Comparison of ENCODE assay signal across 26 mouse cellular contexts in genomic region chr1:74364270-74364669, GRCm38 (mm10). TPM values are rescaled to one million over a fixed set of nuclear protein-coding genes. Genes with fewer than 3 reads are reported as not detected.
DNase-seq lines count a peak whose midpoint lies in the region; ATAC-seq and TF ChIP-seq lines count a peak whose summit lies in the region.
"Had no signal": no experiment of that assay in that cellular context is flagged by ENCODE, and none has a peak within 500 bp of the region (broad histone marks: within the 10 kb centered on the region; RNA-seq: fewer than 3 reads in every experiment).

No protein-coding gene starts in this region.

- no peak overlapping the region for H3K4me3 ChIP-seq in gastrocnemius, adult 2 months
- no peak overlapping the region for H3K4me3 ChIP-seq in lung, postnatal 0 days (ENCODE audit: low read depth, low read length)
- H3K4me3 ChIP-seq: forebrain, embryonic 10.5 days; forebrain, embryonic 13.5 days; heart, embryonic 10.5 days; heart, embryonic 13.5 days; hindbrain, embryonic 12.5 days; hindbrain, embryonic 15.5 days; intestine, embryonic 15.5 days had no signal

- no peak for TF ChIP-seq EP300 in lung, postnatal 0 days (IDR thresholded peaks at IDR 0.05)

- no peak for TF ChIP-seq CTCF in gastrocnemius, adult 2 months (IDR thresholded peaks at IDR 0.05)
- no peak for TF ChIP-seq CTCF in lung, postnatal 0 days (IDR thresholded peaks at IDR 0.05)

- no peak overlapping the region for H3K4me2 ChIP-seq in lung, postnatal 0 days (replicated peaks; ENCODE audit: low read depth, low read length)
- H3K4me2 ChIP-seq: forebrain, embryonic 13.5 days; heart, embryonic 13.5 days; hindbrain, embryonic 12.5 days; hindbrain, embryonic 15.5 days; intestine, embryonic 15.5 days had no signal

- H3K27me3 ChIP-seq in lung, postnatal 0 days (replicated peaks; ENCODE audit: insufficient read depth, low read length), result no peaks in the 10 kb centered on the region
- H3K27me3 ChIP-seq: CH12.LX; forebrain, embryonic 13.5 days; hindbrain, embryonic 15.5 days; intestine, embryonic 15.5 days had no signal

- peak overlapping the region; percentile 56 for H3K27ac ChIP-seq in gastrocnemius, adult 2 months
- no peak overlapping the region for H3K27ac ChIP-seq in lung, postnatal 0 days (ENCODE audit: low read length)
- H3K27ac ChIP-seq: forebrain, embryonic 10.5 days; forebrain, embryonic 13.5 days; heart, embryonic 13.5 days; hindbrain, embryonic 12.5 days; hindbrain, embryonic 15.5 days; intestine, embryonic 15.5 days had no signal

- H3K4me1 ChIP-seq in lung, postnatal 0 days (ENCODE audit: insufficient read depth, low read depth, low read length), result no peaks in the 10 kb centered on the region; the same call in 1 of the 2 replicates

- intact Hi-C loops in gastrocnemius, adult 2 months (cut with DNase I), result no loop called here

- H3K9ac ChIP-seq in lung, postnatal 0 days (replicated peaks; ENCODE audit: low read depth), result no peak overlapping the region
- H3K9ac ChIP-seq: forebrain, embryonic 13.5 days; heart, embryonic 13.5 days; hindbrain, embryonic 12.5 days; hindbrain, embryonic 15.5 days; intestine, embryonic 15.5 days had no signal

- H3K9me3 ChIP-seq in lung, postnatal 0 days (ENCODE audit: low read length), result no peaks in the 10 kb centered on the region
- H3K9me3 ChIP-seq: forebrain, embryonic 10.5 days; forebrain, embryonic 13.5 days; heart, embryonic 10.5 days; heart, embryonic 13.5 days; hindbrain, embryonic 12.5 days; hindbrain, embryonic 15.5 days; intestine, embryonic 15.5 days had no signal

- no peaks in the 10 kb centered on the region for H3K36me3 ChIP-seq in lung, postnatal 0 days (ENCODE audit: insufficient read depth, low read length)
- H3K36me3 ChIP-seq: forebrain, embryonic 10.5 days; heart, embryonic 10.5 days; heart, embryonic 13.5 days; hindbrain, embryonic 12.5 days; hindbrain, embryonic 15.5 days; intestine, embryonic 15.5 days had no signal

- 39% methylated on average over 8 of the region's 8 CpGs for WGBS in lung, postnatal 0 days

- DNase-seq in gastrocnemius, adult 2 months, result no peak
- no peak for DNase-seq in gastrocnemius, postnatal 10 days
- peak; percentile 31 for DNase-seq in lung, postnatal 0 days (ENCODE audit: low spot score)
- no peak for DNase-seq in lung, postnatal 10 days
- no peak for DNase-seq in spleen, adult 18-20 months
- DNase-seq: adrenal gland, adult 8-10 months; adrenal gland, postnatal 25 days; B cell, adult 2 months; cerebellum, adult 18-20 months; cerebellum, adult 9-10 months; cerebellum, postnatal 14 days; gastrocnemius, postnatal 25 days; kidney, adult 11 months had no signal

- no peak for ATAC-seq in lung, postnatal 0 days
- peak; percentile 41 for ATAC-seq in megakaryocyte progenitor cell, adult 5-6 weeks (replicated peaks; ENCODE audit: poor library complexity)
- ATAC-seq: activated CD4-positive, CD25-positive, alpha-beta regulatory T cell, adult 4 months; forebrain, embryonic 13.5 days; forebrain, embryonic 16.5 days; intestine, embryonic 15.5 days had no signal

RNA-seq across cellular contexts. Expression of gene Catip, which starts 2.4 kb away (rescaled TPM):
- total RNA-seq in gastrocnemius, adult 2 months (2021), result under 1 TPM in 1 of 2 experiments, not detected in 1; 0.13 TPM
- under 1 TPM; 0.16 to 0.36 TPM for total RNA-seq in gastrocnemius, postnatal 10 days (2021)
- polyA plus RNA-seq in lung, postnatal 0 days (2015; fragmentation: Nextera tagmentation; extraction: Ambion mirVana), result 3.4 and 5.1 TPM in 2 replicates
- 0.37 TPM in 1 of 2 replicates, not detected in the other for total RNA-seq in megakaryocyte progenitor cell, adult 5-6 weeks (2015)
- not detected in 2 replicates for total RNA-seq in megakaryocyte progenitor cell, adult 5-6 weeks (2017)
- total RNA-seq: gastrocnemius, postnatal 25 days had no signal
- polyA plus RNA-seq: activated CD4-positive, CD25-positive, alpha-beta regulatory T cell, adult 4 months had no signal

RNA-seq across cellular contexts. Expression of gene Slc11a1, which starts 10.7 kb away (rescaled TPM):
- 1 to 10 TPM; 3.8 to 5.6 TPM for total RNA-seq in gastrocnemius, adult 2 months (2021)
- 1 to 10 TPM; 2.5 to 5.2 TPM for total RNA-seq in gastrocnemius, postnatal 10 days (2021)
- 4.6 and 4.8 TPM in 2 replicates for polyA plus RNA-seq in lung, postnatal 0 days (2015; fragmentation: Nextera tagmentation; extraction: Ambion mirVana)
- total RNA-seq in megakaryocyte progenitor cell, adult 5-6 weeks (2015), result 2.1 and 3.8 TPM in 2 replicates
- 0.95 and 1.7 TPM in 2 replicates for total RNA-seq in megakaryocyte progenitor cell, adult 5-6 weeks (2017)
- total RNA-seq: hematopoietic stem cell, adult 5-6 weeks; MEL had no signal

RNA-seq across cellular contexts. Expression of gene Ctdsp1, which starts 27.0 kb away (rescaled TPM):
- total RNA-seq in gastrocnemius, adult 2 months (2021), result 100 to 1,000 TPM in 1 of 2 experiments, 10 to 100 TPM in 1; 92.2 to 111 TPM
- 100 to 1,000 TPM in 1 of 2 experiments, 10 to 100 TPM in 1; 99.4 to 103 TPM for total RNA-seq in gastrocnemius, postnatal 10 days (2021)
- polyA plus RNA-seq in lung, postnatal 0 days (2015; fragmentation: Nextera tagmentation; extraction: Ambion mirVana), result 72.5 and 75.0 TPM in 2 replicates
- 79.1 and 89.1 TPM in 2 replicates for total RNA-seq in megakaryocyte progenitor cell, adult 5-6 weeks (2015)
- 33.0 and 33.2 TPM in 2 replicates for total RNA-seq in megakaryocyte progenitor cell, adult 5-6 weeks (2017)

RNA-seq across cellular contexts. Expression of gene Vil1, which starts 44.9 kb away (rescaled TPM):
- not detected for total RNA-seq in gastrocnemius, adult 2 months (2021)
- total RNA-seq in gastrocnemius, postnatal 10 days (2021), result under 1 TPM; 0.09 to 0.16 TPM
- 0.75 and 1.3 TPM in 2 replicates for polyA plus RNA-seq in lung, postnatal 0 days (2015; fragmentation: Nextera tagmentation; extraction: Ambion mirVana)
- total RNA-seq in megakaryocyte progenitor cell, adult 5-6 weeks (2015), result not detected in 2 replicates
- total RNA-seq in megakaryocyte progenitor cell, adult 5-6 weeks (2017), result not detected in 2 replicates

RNA-seq across cellular contexts. Expression of gene Tmbim1, which starts 58.8 kb away (rescaled TPM):
- total RNA-seq in gastrocnemius, adult 2 months (2021), result 10 to 100 TPM; 35.2 to 35.4 TPM
- 10 to 100 TPM; 43.5 to 50.3 TPM for total RNA-seq in gastrocnemius, postnatal 10 days (2021)
- 148 and 149 TPM in 2 replicates for polyA plus RNA-seq in lung, postnatal 0 days (2015; fragmentation: Nextera tagmentation; extraction: Ambion mirVana)
- 13.6 and 13.8 TPM in 2 replicates for total RNA-seq in megakaryocyte progenitor cell, adult 5-6 weeks (2015)
- total RNA-seq in megakaryocyte progenitor cell, adult 5-6 weeks (2017), result 14.0 and 18.4 TPM in 2 replicates
